Mouse (Mus musculus) myocyte (in vitro differentiated cells): ENCODE data around the gene Stxbp2.

ENCODE experiments used
- CEBPB ChIP-seq: IDR thresholded peaks from 2 replicates; pipeline ENCODE4 v1.6.1; 2011; ENCODE audit warnings: mild to moderate bottlenecking, moderate library complexity; ENCODE audit not compliant: poor library complexity, insufficient read depth, severe bottlenecking
- E2F4 ChIP-seq: IDR thresholded peaks from one replicate; pipeline ENCODE4 v1.6.1; 2011; ENCODE audit warnings: mild to moderate bottlenecking, control low read depth, moderate library complexity; ENCODE audit not compliant: insufficient read depth
- MAX ChIP-seq: IDR thresholded peaks from one replicate; pipeline ENCODE4 v1.6.1; 2011; ENCODE audit warnings: low read depth, mild to moderate bottlenecking, control low read depth
- POLR2A ChIP-seq: IDR thresholded peaks from one replicate; pipeline ENCODE4 v1.6.1; 2011; ENCODE audit warnings: low read depth, mild to moderate bottlenecking, control low read depth, moderate library complexity; ENCODE audit not compliant: insufficient read length
- POLR2AphosphoS2 ChIP-seq: IDR thresholded peaks from one replicate; pipeline ENCODE4 v1.6.1; 2011; ENCODE audit warnings: low read depth, control low read depth; ENCODE audit not compliant: insufficient read length
- REST ChIP-seq: IDR thresholded peaks from one replicate; pipeline ENCODE4 v1.6.1; 2011; ENCODE audit warnings: mild to moderate bottlenecking, control low read depth, moderate library complexity; ENCODE audit not compliant: insufficient read depth, insufficient read length
- TCF12 ChIP-seq: IDR thresholded peaks from one replicate; pipeline ENCODE4 v1.6.1; 2011; ENCODE audit warnings: mild to moderate bottlenecking, control low read depth; ENCODE audit not compliant: poor library complexity, insufficient read depth, severe bottlenecking
- USF1 ChIP-seq: IDR thresholded peaks from one replicate; pipeline ENCODE4 v1.6.1; 2011; ENCODE audit warnings: low read depth, mild to moderate bottlenecking, control low read depth, moderate library complexity

GRCm38 (mm10) chr8:3622119-3622518 lies 8.6 kb upstream of the Stxbp2 start:
- TF ChIP-seq MAX (no peak), E2F4 (no peak), REST (no peak), USF1 (no peak), POLR2AphosphoS2 (no peak), POLR2A (no peak), TCF12 (no peak), CEBPB (no peak)
